Mouse (Mus musculus) megakaryocyte, embryonic 14.5 days (primary cell): ENCODE measurements around the gene Zfp536. TPM values are rescaled to one million over a fixed set of nuclear protein-coding genes. Genes with fewer than 3 reads are reported as not detected.

Source experiments
- H3K27me3 ChIP-seq: replicated peaks from 2 replicates; pipeline ENCODE3; 2012; ENCODE audit warnings: inconsistent platforms
- H3K36me3 ChIP-seq: replicated peaks from 2 replicates; pipeline ENCODE3; 2012; ENCODE audit warnings: low read length, inconsistent platforms, mixed read lengths
- H3K4me1 ChIP-seq: 2 replicates; pipeline ENCODE4 v1.6.1; 2012; ENCODE audit warnings: inconsistent platforms
- H3K4me3 ChIP-seq: replicated peaks from 2 replicates; pipeline ENCODE3; 2012; ENCODE audit warnings: moderate library complexity, mild to moderate bottlenecking, inconsistent platforms
- H3K9me3 ChIP-seq: 2 replicates; pipeline ENCODE4 v1.6.1; 2012; ENCODE audit warnings: inconsistent platforms
- FLI1 ChIP-seq: IDR thresholded peaks from 2 replicates; pipeline ENCODE4 v1.6.1; 2012; ENCODE audit warnings: low read length, inconsistent platforms, mixed read lengths
- GATA1 ChIP-seq: IDR thresholded peaks from 3 replicates; pipeline ENCODE4 v1.6.1; 2012; ENCODE audit warnings: mixed read lengths, low read length, inconsistent platforms, borderline replicate concordance
- polyA plus RNA-seq: library from polyadenylated mRNA; stranded (reverse); fragments of >175 nt; gene quantifications from 2 replicates; pipeline ENCODE4 v1.2.3, GENCODE M21; 2012; ENCODE audit warnings: low replicate concordance; ENCODE audit not compliant: insufficient read depth

The Zfp536 gene
- polyA plus RNA-seq = not detected in 2 replicates

DNA sequence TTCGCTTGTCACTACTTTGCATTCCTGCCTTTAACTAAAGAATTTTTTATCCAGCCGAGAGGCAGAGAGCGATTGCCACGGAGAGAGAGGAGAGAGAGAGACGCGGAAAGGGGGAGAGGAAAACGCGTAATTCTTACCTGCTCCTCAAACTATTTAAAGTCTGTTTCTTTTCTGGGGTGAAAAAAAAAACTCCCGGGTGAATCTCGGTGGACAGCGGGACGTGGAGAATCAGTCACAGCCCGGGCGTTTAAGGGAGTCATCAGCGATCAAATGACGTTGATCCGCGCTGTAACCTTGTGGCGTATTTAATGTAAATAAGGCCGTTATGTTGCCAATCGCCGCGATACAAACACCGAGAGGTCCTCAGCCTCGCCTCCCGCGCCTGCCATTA lies at the start of gene Zfp536:
Zfp536 (minus strand) TSS at position 330 of the 391 bp plus-strand sequence.
- TF ChIP-seq GATA1 (no peak), FLI1 (no peak)
- H3K4me3 ChIP-seq = peak within 1 kb of the TSS; percentile 33
- H3K27me3 ChIP-seq = peaks cover 75% of the 10 kb centered on the region
- peaks cover 30% of the 10 kb centered on the region for H3K4me1 ChIP-seq
- no peaks in the 10 kb centered on the region for H3K9me3 ChIP-seq
- no peaks in the 10 kb centered on the region for H3K36me3 ChIP-seq

DNA sequence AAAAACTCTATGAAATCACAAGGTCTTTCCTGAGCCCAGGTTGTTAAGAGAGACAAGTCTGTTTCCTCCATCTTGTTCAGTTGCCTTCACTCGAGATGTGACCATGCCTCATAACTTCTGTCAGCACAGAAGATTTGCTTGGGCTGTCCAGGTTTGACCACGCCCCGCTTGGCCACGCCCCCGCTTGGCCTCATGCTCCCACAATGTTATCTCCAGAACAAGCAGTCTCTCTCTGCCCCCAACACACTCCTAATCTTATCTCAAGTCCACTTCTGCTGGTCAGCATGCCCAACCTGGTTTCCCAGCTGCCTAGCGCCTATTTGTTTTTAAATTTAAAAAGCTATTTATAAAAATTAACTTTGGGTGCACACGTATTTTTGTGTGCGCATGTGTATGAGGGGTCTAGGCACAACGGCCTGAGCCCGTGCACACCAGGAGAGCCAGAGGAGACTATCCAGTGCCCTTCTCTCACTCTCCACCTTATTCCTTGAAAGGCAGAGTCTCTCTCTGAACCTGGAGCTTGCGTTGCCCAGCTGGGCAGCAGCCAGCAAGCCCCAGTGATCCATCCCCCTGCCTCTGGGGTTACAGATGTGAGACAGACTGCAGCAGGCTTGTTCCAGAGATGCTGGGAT lies 47.3 kb upstream of the Zfp536 start:
- no peak overlapping the region for H3K4me3 ChIP-seq
- TF ChIP-seq FLI1 (no peak), GATA1 (no peak)
- H3K36me3 ChIP-seq = no peaks in the 10 kb centered on the region
- peaks cover 12% of the 10 kb centered on the region for H3K9me3 ChIP-seq
- no peaks in the 10 kb centered on the region for H3K4me1 ChIP-seq
- H3K27me3 ChIP-seq = no peaks in the 10 kb centered on the region

GRCm38 (mm10) chr7:37818631-37819340 lies 45.3 kb upstream of the Zfp536 start:
- Histone ChIP-seq H3K9me3 (peaks cover 17% of the 10 kb centered on the region), H3K4me1 (no peaks in the 10 kb centered on the region), H3K4me3 (no peak overlapping the region), H3K27me3 (no peaks in the 10 kb centered on the region), H3K36me3 (no peaks in the 10 kb centered on the region)
- TF ChIP-seq GATA1 (no peak), FLI1 (no peak)

- H3K4me1 ChIP-seq = no peaks in the 10 kb centered on the region
- H3K4me3 ChIP-seq = no peak overlapping the region
- no peaks in the 10 kb centered on the region for H3K27me3 ChIP-seq
- TF ChIP-seq FLI1 = no peak
- no peaks in the 10 kb centered on the region for H3K36me3 ChIP-seq
- H3K9me3 ChIP-seq = peaks cover 20% of the 10 kb centered on the region
Measured at GRCm38 (mm10) chr7:37816901-37817300, 43.5 kb upstream of the Zfp536 start.

GRCm38 (mm10) chr7:37814844-37815406 lies 41.5 kb upstream of the Zfp536 start:
- H3K4me1 ChIP-seq = no peaks in the 10 kb centered on the region
- no peak overlapping the region for H3K4me3 ChIP-seq
- no peaks in the 10 kb centered on the region for H3K36me3 ChIP-seq
- TF ChIP-seq FLI1 (no peak), GATA1 (no peak)
- H3K27me3 ChIP-seq = no peaks in the 10 kb centered on the region
- peaks cover 27% of the 10 kb centered on the region for H3K9me3 ChIP-seq

DNA sequence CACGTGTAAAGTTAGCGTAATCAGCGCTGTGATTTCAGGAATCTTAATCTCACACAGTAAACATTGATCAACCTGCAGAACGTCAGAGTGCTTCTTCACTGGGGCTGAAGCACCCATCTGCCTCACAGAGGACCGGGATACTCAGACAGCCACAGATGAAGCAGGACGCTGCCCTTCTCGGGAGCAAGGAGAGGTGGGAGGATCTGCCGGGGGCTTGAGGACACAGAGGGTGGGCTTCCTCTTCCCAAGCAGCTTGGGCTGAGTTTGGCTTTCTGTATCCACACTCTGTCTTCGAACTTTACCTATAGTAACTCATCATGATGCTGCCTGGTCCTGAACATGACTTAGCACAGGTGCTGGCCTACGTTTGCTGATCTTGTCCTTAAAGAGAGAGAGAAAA lies 40.2 kb upstream of the Zfp536 start:
- TF ChIP-seq GATA1 (no peak), FLI1 (no peak)
- no peaks in the 10 kb centered on the region for H3K27me3 ChIP-seq
- no peaks in the 10 kb centered on the region for H3K36me3 ChIP-seq
- H3K9me3 ChIP-seq = peaks cover 27% of the 10 kb centered on the region
- H3K4me1 ChIP-seq = no peaks in the 10 kb centered on the region
- H3K4me3 ChIP-seq = no peak overlapping the region

DNA sequence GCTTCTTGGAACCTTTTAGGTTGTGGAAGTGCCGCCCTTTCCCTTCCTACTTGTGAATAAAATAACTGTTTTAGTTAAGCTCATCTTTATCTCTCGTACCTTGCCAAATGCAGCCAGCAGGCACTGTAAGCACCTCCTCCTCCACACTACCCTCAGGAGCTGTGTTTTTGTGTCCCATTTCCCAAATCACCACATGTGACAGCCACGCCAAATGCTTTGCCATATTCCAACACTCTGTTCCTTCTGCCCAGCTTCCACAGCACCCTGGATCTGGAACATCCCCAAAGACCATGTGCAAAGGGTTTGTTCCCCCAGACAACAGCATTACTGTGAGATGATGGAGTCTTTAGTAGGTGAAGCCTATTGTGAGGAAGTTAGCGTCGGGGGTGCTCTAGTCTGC lies 36.5 kb upstream of the Zfp536 start:
- no peaks in the 10 kb centered on the region for H3K27me3 ChIP-seq
- H3K36me3 ChIP-seq = no peaks in the 10 kb centered on the region
- TF ChIP-seq GATA1 = no peak
- no peak for TF ChIP-seq FLI1
- H3K4me1 ChIP-seq = no peaks in the 10 kb centered on the region
- H3K4me3 ChIP-seq = no peak overlapping the region
- H3K9me3 ChIP-seq = peaks cover 14% of the 10 kb centered on the region

DNA sequence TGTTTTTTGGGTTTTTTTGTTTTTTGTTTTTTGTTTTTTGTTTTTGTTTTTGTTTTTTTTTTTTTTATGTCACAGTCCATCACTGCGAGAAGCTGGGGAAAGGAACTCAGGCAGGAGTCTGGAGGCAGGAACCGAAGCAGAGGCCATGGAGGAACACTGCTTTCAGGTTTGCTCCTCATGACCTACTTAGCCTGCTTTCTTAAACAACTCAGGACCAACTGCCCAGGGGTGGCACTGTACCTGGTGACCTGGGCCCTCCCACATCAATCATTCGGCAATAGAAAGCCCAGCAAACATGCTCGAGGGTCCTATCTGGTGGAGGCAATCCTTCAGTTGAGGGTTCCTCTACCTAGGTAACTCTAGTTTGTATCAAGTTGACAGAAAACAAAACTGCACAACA lies 35.6 kb upstream of the Zfp536 start:
- Histone ChIP-seq H3K36me3 (no peaks in the 10 kb centered on the region), H3K9me3 (peaks cover 14% of the 10 kb centered on the region), H3K4me1 (no peaks in the 10 kb centered on the region), H3K27me3 (no peaks in the 10 kb centered on the region), H3K4me3 (no peak overlapping the region)
- TF ChIP-seq GATA1 (no peak), FLI1 (no peak)

DNA sequence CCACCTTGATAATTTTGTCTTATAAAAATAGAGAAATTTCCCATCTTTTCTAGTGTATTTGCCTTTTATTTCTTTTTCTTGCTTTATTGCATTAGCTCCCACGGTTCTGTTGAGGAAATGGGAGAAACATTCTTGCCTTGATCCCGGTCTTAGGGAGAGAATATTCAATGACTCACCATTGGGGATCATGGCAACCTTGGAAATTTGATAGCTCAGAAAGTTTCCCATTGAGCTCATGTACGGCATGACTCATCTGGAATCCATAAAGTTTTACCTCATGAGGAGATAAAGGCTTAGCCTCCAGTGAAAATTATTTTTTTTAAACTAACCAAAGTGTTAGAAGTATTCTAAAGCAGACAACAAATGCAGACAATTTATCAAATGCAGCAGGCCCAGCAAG lies 27.7 kb upstream of the Zfp536 start:
- peaks cover 10% of the 10 kb centered on the region for H3K9me3 ChIP-seq
- no peaks in the 10 kb centered on the region for H3K36me3 ChIP-seq
- H3K4me3 ChIP-seq = no peak overlapping the region
- H3K4me1 ChIP-seq = no peaks in the 10 kb centered on the region
- H3K27me3 ChIP-seq = no peaks in the 10 kb centered on the region
- TF ChIP-seq GATA1 (no peak), FLI1 (no peak)

GRCm38 (mm10) chr7:37788721-37789120 lies 15.3 kb upstream of the Zfp536 start:
- Histone ChIP-seq H3K27me3 (no peaks in the 10 kb centered on the region), H3K4me3 (no peak overlapping the region), H3K9me3 (peaks cover 14% of the 10 kb centered on the region; the same call in 1 of the 2 replicates), H3K4me1 (no peaks in the 10 kb centered on the region), H3K36me3 (no peaks in the 10 kb centered on the region)
- TF ChIP-seq FLI1 = no peak
- no peak for TF ChIP-seq GATA1
